ENCODE assay signal across 9 mouse cellular contexts in genomic region chr3:101372345-101372980, GRCm38 (mm10). TPM values are rescaled to one million over a fixed set of nuclear protein-coding genes. Genes with fewer than 3 reads are reported as not detected.
DNase-seq lines count a peak whose midpoint lies in the region; ATAC-seq and TF ChIP-seq lines count a peak whose summit lies in the region.
"Had no signal": no experiment of that assay in that cellular context is flagged by ENCODE, and none has a peak within 500 bp of the region (broad histone marks: within the 10 kb centered on the region; RNA-seq: fewer than 3 reads in every experiment).

No protein-coding gene starts in this region.

- peak; percentile 87 for TF ChIP-seq CTCF in intestine, postnatal 0 days (IDR thresholded peaks at IDR 0.05; ENCODE audit: low read depth)

- no peak overlapping the region for H3K9ac ChIP-seq in intestine, postnatal 0 days (ENCODE audit: low read depth, low read length)
- H3K9ac ChIP-seq in intestine, embryonic 15.5 days = no peak overlapping the region
- peak overlapping the region; percentile 63 for H3K9ac ChIP-seq in liver, embryonic 12.5 days
- H3K9ac ChIP-seq: embryonic facial prominence, embryonic 13.5 days had no signal

- H3K36me3 ChIP-seq in intestine, postnatal 0 days (ENCODE audit: control insufficient read depth, insufficient read depth) = no peaks in the 10 kb centered on the region
- no peaks in the 10 kb centered on the region for H3K36me3 ChIP-seq in intestine, embryonic 15.5 days
- no peaks in the 10 kb centered on the region for H3K36me3 ChIP-seq in liver, embryonic 12.5 days
- H3K36me3 ChIP-seq: embryonic facial prominence, embryonic 13.5 days had no signal

- no peaks in the 10 kb centered on the region for H3K27me3 ChIP-seq in intestine, postnatal 0 days (replicated peaks; ENCODE audit: control insufficient read depth, insufficient read depth, low read length)
- no peaks in the 10 kb centered on the region for H3K27me3 ChIP-seq in intestine, embryonic 15.5 days (replicated peaks)
- H3K27me3 ChIP-seq in liver, embryonic 12.5 days (replicated peaks) = no peaks in the 10 kb centered on the region
- H3K27me3 ChIP-seq: embryonic facial prominence, embryonic 13.5 days had no signal

- H3K4me2 ChIP-seq in intestine, postnatal 0 days (replicated peaks; ENCODE audit: low read depth) = peak overlapping the region; percentile 30
- H3K4me2 ChIP-seq in intestine, embryonic 15.5 days (replicated peaks) = no peak overlapping the region
- peak overlapping the region; percentile 70 for H3K4me2 ChIP-seq in liver, embryonic 12.5 days
- H3K4me2 ChIP-seq: embryonic facial prominence, embryonic 13.5 days had no signal

- no peaks in the 10 kb centered on the region for H3K4me1 ChIP-seq in intestine, postnatal 0 days (replicated peaks; ENCODE audit: control insufficient read depth, insufficient read depth, low read length)
- peaks cover 6% of the 10 kb centered on the region for H3K4me1 ChIP-seq in intestine, embryonic 15.5 days (replicated peaks)
- peaks cover 86% of the 10 kb centered on the region for H3K4me1 ChIP-seq in liver, embryonic 12.5 days

- 36% methylated on average over 13 of the region's 13 CpGs for WGBS in intestine, postnatal 0 days
- 33% methylated on average over 13 of the region's 13 CpGs for WGBS in intestine, embryonic 15.5 days
- 18% methylated on average over 13 of the region's 13 CpGs for WGBS in liver, embryonic 12.5 days (ENCODE audit: insufficient replicate concordance)

- H3K9me3 ChIP-seq in intestine, postnatal 0 days (ENCODE audit: control insufficient read depth) = no peaks in the 10 kb centered on the region
- H3K9me3 ChIP-seq in intestine, embryonic 15.5 days = no peaks in the 10 kb centered on the region
- no peaks in the 10 kb centered on the region for H3K9me3 ChIP-seq in liver, embryonic 12.5 days (replicated peaks)
- H3K9me3 ChIP-seq: embryonic facial prominence, embryonic 13.5 days had no signal

- no peak for ATAC-seq in intestine, postnatal 0 days
- no peak; the same call in 1 of the 2 replicates for ATAC-seq in intestine, embryonic 15.5 days
- ATAC-seq in liver, embryonic 12.5 days = peak; percentile 71

- no peak overlapping the region for H3K4me3 ChIP-seq in intestine, postnatal 0 days (ENCODE audit: low read depth, low read length)
- no peak overlapping the region for H3K4me3 ChIP-seq in intestine, embryonic 15.5 days (replicated peaks)
- H3K4me3 ChIP-seq in liver, embryonic 12.5 days = peak overlapping the region; percentile 41
- H3K4me3 ChIP-seq: embryonic facial prominence, embryonic 13.5 days had no signal

- DNase-seq in adipocyte (ENCODE audit: low spot score) = peak; percentile 36
- peak; percentile 71 for DNase-seq in embryo, embryonic 11 days
- DNase-seq in heart, postnatal 4 days = peak; percentile 75
- DNase-seq in right cerebral cortex, postnatal 14 days = peak; percentile 75
- DNase-seq in yolk sac, embryonic 10.5 days (ENCODE audit: low spot score) = peak; percentile 46

- no peak overlapping the region for H3K27ac ChIP-seq in intestine, postnatal 0 days (ENCODE audit: low read depth, low read length)
- H3K27ac ChIP-seq in intestine, embryonic 15.5 days = no peak overlapping the region
- H3K27ac ChIP-seq in liver, embryonic 12.5 days = peak overlapping the region; percentile 73
- H3K27ac ChIP-seq: embryonic facial prominence, embryonic 13.5 days had no signal

RNA-seq across cellular contexts. Expression of gene Igsf3, which starts 4.4 kb away (rescaled TPM):
- polyA plus RNA-seq in intestine, postnatal 0 days (2015; fragmentation: Nextera tagmentation; extraction: Ambion mirVana) = 13.0 and 14.2 TPM in 2 replicates
- polyA plus RNA-seq in intestine, embryonic 15.5 days (2015; fragmentation: Nextera tagmentation; extraction: Ambion mirVana) = 21.3 and 22.4 TPM in 2 replicates
- 10 to 100 TPM; 26.9 to 29.8 TPM for total RNA-seq in heart, postnatal 4 days (2021)
- polyA plus RNA-seq in liver, embryonic 12.5 days (2016; fragmentation: Nextera tagmentation; extraction: Ambion mirVana) = 10.3 and 10.7 TPM in 2 replicates
